Mouse (Mus musculus) small intestine, adult 2 months (tissue): ENCODE data around the gene Amot.

Experiments
- CTCF ChIP-seq: fragments of 200-500 bp; IDR thresholded peaks from 2 replicates; pipeline ENCODE4 v1.5.1; 2012; ENCODE audit warnings: low read depth, mild to moderate bottlenecking, control low read depth, inconsistent platforms, low read length, moderate library complexity, mixed read lengths; ENCODE audit not compliant: insufficient replicate concordance, insufficient read length; ENCODE audit errors: extremely low read depth
- POLR2A ChIP-seq: fragments of 200-500 bp; IDR thresholded peaks from 2 replicates; pipeline ENCODE4 v1.6.1; 2012; ENCODE audit warnings: low read depth, mild to moderate bottlenecking, control low read depth, inconsistent platforms, low read length, moderate library complexity

DNA sequence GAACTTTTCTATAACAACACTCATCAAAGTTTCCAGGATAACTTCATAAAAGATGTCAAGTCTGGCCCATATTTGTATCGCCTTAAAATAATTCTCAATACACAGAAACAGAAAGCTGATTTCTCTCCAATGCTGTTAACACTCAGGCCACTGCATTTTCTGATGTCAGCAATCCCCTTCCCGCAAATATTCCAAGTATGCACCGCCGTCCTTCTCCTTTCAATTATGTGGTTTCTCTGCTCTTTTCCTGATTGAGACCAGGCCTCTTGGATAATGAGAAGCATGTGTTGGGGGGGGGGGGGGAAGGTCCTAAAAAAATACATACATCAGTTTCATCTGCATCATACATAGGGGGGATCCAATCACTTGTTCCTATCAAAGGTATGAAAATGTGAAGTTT, 6.3 kb downstream of the Amot start:
- no peak for TF ChIP-seq CTCF
- TF ChIP-seq POLR2A = no peak
